Mouse (Mus musculus): Measurements from ENCODE around the gene AI182371. TPM values are rescaled to one million over a fixed set of nuclear protein-coding genes. Genes with fewer than 3 reads are reported as not detected.

The AI182371 gene
- polyA plus RNA-seq, 1 experiment: 0.25 TPM

GRCm38 (mm10) chr2:35131491-35131890 lies 30.1 kb upstream of the AI182371 start:
- Histone ChIP-seq H3K27ac (ENCODE audit: insufficient read depth, low read length) (no peak overlapping the region), H3K4me1 (ENCODE audit: control insufficient read depth, insufficient read depth, insufficient read length) (peaks cover 5% of the 10 kb centered on the region; the same call in 1 of the 2 replicates), H3K36me3 (ENCODE audit: control insufficient read depth, insufficient read depth, low read length) (peaks cover 23% of the 10 kb centered on the region), H3K27me3 (ENCODE audit: control insufficient read depth, insufficient read depth, low read length) (no peaks in the 10 kb centered on the region), H3K4me3 (ENCODE audit: extremely low read depth, insufficient read depth, insufficient read length) (no peak overlapping the region)
- DNase-seq (ENCODE audit: low read depth in 1 of 2, low spot score in 2 of 2): no peak
- TF ChIP-seq POLR2A (IDR thresholded peaks at IDR 0.05; ENCODE audit: low read depth, low read length): no peak
- TF ChIP-seq CTCF (IDR thresholded peaks at IDR 0.05; ENCODE audit: extremely low read depth, insufficient read depth, insufficient read length, insufficient replicate concordance): no peak

GRCm38 (mm10) chr2:35124716-35125115 lies 23.4 kb upstream of the AI182371 start:
- no peak overlapping the region for H3K4me3 ChIP-seq (ENCODE audit: extremely low read depth, insufficient read depth, insufficient read length)
- DNase-seq (ENCODE audit: low read depth in 1 of 2, low spot score in 2 of 2): no peak
- H3K36me3 ChIP-seq (ENCODE audit: control insufficient read depth, insufficient read depth, low read length): peaks cover 38% of the 10 kb centered on the region
- 85% methylated on average over 7 of the region's 7 CpGs for WGBS
- H3K27ac ChIP-seq (ENCODE audit: insufficient read depth, low read length): no peak overlapping the region
- no peaks in the 10 kb centered on the region for H3K4me1 ChIP-seq (ENCODE audit: control insufficient read depth, insufficient read depth, insufficient read length)
- no peaks in the 10 kb centered on the region for H3K27me3 ChIP-seq (ENCODE audit: control insufficient read depth, insufficient read depth, low read length)
- no peak for TF ChIP-seq POLR2A (IDR thresholded peaks at IDR 0.05; ENCODE audit: low read depth, low read length)
- TF ChIP-seq CTCF (IDR thresholded peaks at IDR 0.05; ENCODE audit: extremely low read depth, insufficient read depth, insufficient read length, insufficient replicate concordance): no peak

- peaks cover 2% of the 10 kb centered on the region for H3K4me1 ChIP-seq (ENCODE audit: control insufficient read depth, insufficient read depth, insufficient read length)
- TF ChIP-seq CTCF (IDR thresholded peaks at IDR 0.05; ENCODE audit: extremely low read depth, insufficient read depth, insufficient read length, insufficient replicate concordance) (no peak), POLR2A (IDR thresholded peaks at IDR 0.05; ENCODE audit: low read depth, low read length) (no peak)
- no peaks in the 10 kb centered on the region for H3K27me3 ChIP-seq (ENCODE audit: control insufficient read depth, insufficient read depth, low read length)
- WGBS: 9% methylated on average over 2 of the region's 2 CpGs
- H3K36me3 ChIP-seq (ENCODE audit: control insufficient read depth, insufficient read depth, low read length): peaks cover 9% of the 10 kb centered on the region
- no peak for DNase-seq (ENCODE audit: low read depth in 1 of 2, low spot score in 2 of 2)
- H3K4me3 ChIP-seq (ENCODE audit: extremely low read depth, insufficient read depth, insufficient read length): peak overlapping the region; percentile 41
- H3K27ac ChIP-seq (ENCODE audit: insufficient read depth, low read length): peak overlapping the region; percentile 37; the same call in 1 of the 2 replicates
Measured at GRCm38 (mm10) chr2:35110521-35110920, 9.2 kb upstream of the AI182371 start.

- Histone ChIP-seq H3K27ac (ENCODE audit: insufficient read depth, low read length) (peak overlapping the region; percentile 90), H3K27me3 (ENCODE audit: control insufficient read depth, insufficient read depth, low read length) (no peaks in the 10 kb centered on the region), H3K4me3 (ENCODE audit: extremely low read depth, insufficient read depth, insufficient read length) (peak overlapping the region; percentile 73), H3K4me1 (ENCODE audit: control insufficient read depth, insufficient read depth, insufficient read length) (peaks cover 2% of the 10 kb centered on the region), H3K36me3 (ENCODE audit: control insufficient read depth, insufficient read depth, low read length) (peaks cover 3% of the 10 kb centered on the region; the same call in 1 of the 2 replicates)
- 1% methylated on average over 13 of the region's 13 CpGs for WGBS
- no peak for TF ChIP-seq POLR2A (IDR thresholded peaks at IDR 0.05; ENCODE audit: low read depth, low read length)
- no peak for TF ChIP-seq CTCF (IDR thresholded peaks at IDR 0.05; ENCODE audit: extremely low read depth, insufficient read depth, insufficient read length, insufficient replicate concordance)
- no peak for DNase-seq (ENCODE audit: low read depth in 1 of 2, low spot score in 2 of 2)
Measured at GRCm38 (mm10) chr2:35109924-35110304, 8.6 kb upstream of the AI182371 start.

GRCm38 (mm10) chr2:35109141-35109923 lies 8.0 kb upstream of the AI182371 start, which contains the start of gene Cntrl:
Gene Cntrl, plus strand, starts transcription at chr2:35109492.
- Histone ChIP-seq H3K4me1 (ENCODE audit: control insufficient read depth, insufficient read depth, insufficient read length) (peaks cover 2% of the 10 kb centered on the region), H3K4me3 (ENCODE audit: extremely low read depth, insufficient read depth, insufficient read length) (peak within 1 kb of the TSS; percentile 73), H3K27me3 (ENCODE audit: control insufficient read depth, insufficient read depth, low read length) (no peaks in the 10 kb centered on the region), H3K36me3 (ENCODE audit: control insufficient read depth, insufficient read depth, low read length) (peaks cover 2% of the 10 kb centered on the region; the same call in 1 of the 2 replicates), H3K27ac (ENCODE audit: insufficient read depth, low read length) (peak within 1 kb of the TSS; percentile 90)
- TF ChIP-seq POLR2A (IDR thresholded peaks at IDR 0.05; ENCODE audit: low read depth, low read length) (peak; percentile 30), CTCF (IDR thresholded peaks at IDR 0.05; ENCODE audit: extremely low read depth, insufficient read depth, insufficient read length, insufficient replicate concordance) (no peak)
- WGBS: 1% methylated on average over 59 of the region's 62 CpGs
- DNase-seq (ENCODE audit: low read depth in 1 of 2, low spot score in 2 of 2): peak; percentile 88 to 97

GRCm38 (mm10) chr2:35108712-35109111 lies 7.4 kb upstream of the AI182371 start:
- peak; percentile 54 to 58 for DNase-seq (ENCODE audit: low read depth in 1 of 2, low spot score in 2 of 2)
- H3K4me3 ChIP-seq (ENCODE audit: extremely low read depth, insufficient read depth, insufficient read length): peak overlapping the region; percentile 73
- TF ChIP-seq CTCF (IDR thresholded peaks at IDR 0.05; ENCODE audit: extremely low read depth, insufficient read depth, insufficient read length, insufficient replicate concordance) (peak; percentile 57; the same call in 1 of the 2 replicates), POLR2A (IDR thresholded peaks at IDR 0.05; ENCODE audit: low read depth, low read length) (no peak; the same call in 1 of the 2 replicates)
- H3K27ac ChIP-seq (ENCODE audit: insufficient read depth, low read length): peak overlapping the region; percentile 90
- 2% methylated on average over 3 of the region's 3 CpGs for WGBS
- H3K27me3 ChIP-seq (ENCODE audit: control insufficient read depth, insufficient read depth, low read length): no peaks in the 10 kb centered on the region
- peaks cover 2% of the 10 kb centered on the region for H3K4me1 ChIP-seq (ENCODE audit: control insufficient read depth, insufficient read depth, insufficient read length)
- H3K36me3 ChIP-seq (ENCODE audit: control insufficient read depth, insufficient read depth, low read length): peaks cover 2% of the 10 kb centered on the region; the same call in 1 of the 2 replicates
